Mouse (Mus musculus): ENCODE results near the gene AY358078.
"Not testable (repeated sequence)": the region's sequence is repeated elsewhere in the genome, so short reads cannot be mapped to it uniquely, and the experiment has no call there.

- not testable (repeated sequence) for TF ChIP-seq EP300 (IDR thresholded peaks at IDR 0.05; ENCODE audit: insufficient read depth, low read depth, low read length); POLR2A (IDR thresholded peaks at IDR 0.05; ENCODE audit: insufficient read depth, low read length)
- peak; percentile 57 for TF ChIP-seq CTCF (IDR thresholded peaks at IDR 0.05; ENCODE audit: low read depth, low read length)
Measured at GRCm38 (mm10) chr14:51851006-51851405, 51.2 kb downstream of the AY358078 start.
